Mouse (Mus musculus) hindbrain, postnatal 0 days (tissue): ENCODE data around the gene Rapgef3. TPM values are rescaled to one million over a fixed set of nuclear protein-coding genes. Genes with fewer than 3 reads are reported as not detected.

Source experiments
- ATAC-seq: fragments of 200-750 bp; cut with Nextera tagmentation; 2 replicates; pipeline ENCODE4 v1.8.0; 2017; ENCODE audit warnings: mild to moderate bottlenecking, moderate TSS enrichment, moderate library complexity
- DNase-seq: peaks from one replicate; pipeline ENCODE4 v3.0.0-alpha.2; 2015; ENCODE audit warnings: low spot score
- H3K27ac ChIP-seq: fragments of 300-500 bp; sonication (generic); 2 replicates; pipeline ENCODE4 v1.5.1; 2014; ENCODE audit warnings: mild to moderate bottlenecking
- H3K27me3 ChIP-seq: fragments of 300-500 bp; sonication (generic); 2 replicates; pipeline ENCODE4 v1.6.1; 2014; ENCODE audit warnings: low read length, mixed read lengths; ENCODE audit not compliant: insufficient read depth
- H3K36me3 ChIP-seq: fragments of 300-500 bp; sonication (generic); 2 replicates; pipeline ENCODE4 v1.6.1; 2014; ENCODE audit warnings: low read length, mixed read lengths; ENCODE audit not compliant: insufficient read depth
- H3K4me1 ChIP-seq: fragments of 300-500 bp; sonication (generic); 2 replicates; pipeline ENCODE4 v1.6.1; 2014; ENCODE audit warnings: antibody characterized with exemption, low read length, mixed read lengths; ENCODE audit not compliant: insufficient read depth
- H3K4me2 ChIP-seq: fragments of 300-500 bp; sonication (generic); 2 replicates; pipeline ENCODE4 v1.6.1; 2014; ENCODE audit warnings: low read depth, mild to moderate bottlenecking, low read length, moderate library complexity, mixed read lengths
- H3K4me3 ChIP-seq: fragments of 300-500 bp; sonication (generic); 2 replicates; pipeline ENCODE4 v1.5.1; 2014; ENCODE audit warnings: low read length
- H3K9ac ChIP-seq: fragments of 300-500 bp; sonication (generic); replicated peaks from 2 replicates; pipeline ENCODE4 v1.6.1; 2014; ENCODE audit warnings: mild to moderate bottlenecking, low read length, moderate library complexity, mixed read lengths
- H3K9me3 ChIP-seq: fragments of 300-500 bp; sonication (generic); 2 replicates; pipeline ENCODE4 v1.6.1; 2016; ENCODE audit warnings: low read length, mixed read lengths
- CTCF ChIP-seq: IDR thresholded peaks from 2 replicates; pipeline ENCODE4 v1.5.1; 2016; ENCODE audit warnings: antibody characterized with exemption, control low read depth, low read depth
- WGBS: fragments of 180-500 bp; shearing (Covaris S2); extraction: QIAGEN DNeasy Blood & Tissue Kit; methylation state at CpG from one replicate; pipeline ENCODE4 v1.1.7; 2014; 5-methylcytosine and 5-hydroxymethylcytosine counted together
- polyA plus RNA-seq: library from polyadenylated mRNA; unstranded; fragments of >200 nt; fragmentation: Nextera tagmentation; extraction: Ambion mirVana; gene quantifications from 2 replicates; pipeline ENCODE4 v1.2.1, GENCODE M21; 2015
- total RNA-seq: library from RNA; depleted of rRNA; stranded (reverse); fragments of >200 nt; gene quantifications from 2 replicates; pipeline ENCODE4 v1.2.3, GENCODE M21; 2014

The Rapgef3 gene
- total and polyA plus RNA-seq, 2 experiments from 2014 or later: 10.3 to 41.9 TPM

DNA sequence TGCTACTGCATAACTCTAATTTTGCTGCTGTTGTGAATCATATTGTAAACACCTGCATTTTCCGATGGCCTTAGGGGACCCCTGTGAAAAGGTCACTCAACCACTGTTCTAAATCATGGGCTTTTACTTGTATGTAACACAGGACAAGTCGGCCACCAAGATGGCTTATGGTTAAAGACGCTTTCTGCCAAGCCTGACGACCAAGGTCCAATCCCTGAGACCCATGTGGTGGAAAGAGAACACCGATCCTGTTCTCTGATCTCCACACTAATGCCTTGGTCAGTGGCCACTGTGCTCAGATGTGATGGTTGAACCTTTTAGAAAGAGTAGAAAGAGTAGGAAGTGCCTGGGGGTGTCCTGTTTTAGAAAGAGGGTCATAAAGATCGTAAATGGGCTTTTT is 9.1 kb upstream of the Rapgef3 start:
- TF ChIP-seq CTCF: no peak
- no peak overlapping the region for H3K9ac ChIP-seq
- no peaks in the 10 kb centered on the region for H3K9me3 ChIP-seq

DNA sequence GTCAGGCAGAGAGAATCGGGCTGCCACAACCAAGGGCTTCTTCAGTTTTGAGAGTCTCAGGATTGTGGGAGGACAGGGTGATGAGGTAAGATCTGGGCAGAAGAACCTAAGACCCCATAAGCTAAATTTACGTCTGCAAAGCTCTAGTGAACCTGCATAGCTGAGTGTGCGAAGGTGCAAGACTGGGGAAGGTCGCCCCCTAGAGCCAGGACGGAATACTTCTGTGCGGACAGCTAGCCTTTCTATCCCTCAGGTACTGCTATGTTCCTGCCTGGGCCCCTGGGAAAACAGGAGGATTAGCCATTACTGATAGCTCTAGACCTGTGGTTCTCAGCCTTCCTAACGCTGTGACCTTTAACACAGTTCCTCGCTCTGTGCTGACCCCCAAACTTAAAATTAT is 8.7 kb upstream of the Rapgef3 start:
- peak; percentile 81 for TF ChIP-seq CTCF
- H3K27ac ChIP-seq: no peak overlapping the region
- DNase-seq: peak; percentile 73
- 0 out of 2 replicates have a peak, but pooled peaks have one; percentile 57 for ATAC-seq
- H3K27me3 ChIP-seq: no peaks in the 10 kb centered on the region
- WGBS: 8% methylated on average over 8 of the region's 8 CpGs
- no peak overlapping the region for H3K9ac ChIP-seq
- H3K4me2 ChIP-seq: no peak overlapping the region
- H3K4me3 ChIP-seq: no peak overlapping the region
- no peaks in the 10 kb centered on the region for H3K9me3 ChIP-seq
- 0 out of 2 replicates have a peak, but pooled peaks cover 8% of the 10 kb centered on the region for H3K4me1 ChIP-seq
- no peaks in the 10 kb centered on the region for H3K36me3 ChIP-seq

More for the DNA sequence above, 9.1 kb upstream of the Rapgef3 start:
- DNase-seq: no peak
- 86% methylated on average over 6 of the region's 6 CpGs for WGBS
- Histone ChIP-seq H3K4me1 (0 out of 2 replicates have a peak, but pooled peaks cover 8% of the 10 kb centered on the region), H3K36me3 (no peaks in the 10 kb centered on the region), H3K27me3 (no peaks in the 10 kb centered on the region), H3K4me3 (no peak overlapping the region), H3K4me2 (no peak overlapping the region), H3K27ac (no peak overlapping the region)
- ATAC-seq: no peak

DNA sequence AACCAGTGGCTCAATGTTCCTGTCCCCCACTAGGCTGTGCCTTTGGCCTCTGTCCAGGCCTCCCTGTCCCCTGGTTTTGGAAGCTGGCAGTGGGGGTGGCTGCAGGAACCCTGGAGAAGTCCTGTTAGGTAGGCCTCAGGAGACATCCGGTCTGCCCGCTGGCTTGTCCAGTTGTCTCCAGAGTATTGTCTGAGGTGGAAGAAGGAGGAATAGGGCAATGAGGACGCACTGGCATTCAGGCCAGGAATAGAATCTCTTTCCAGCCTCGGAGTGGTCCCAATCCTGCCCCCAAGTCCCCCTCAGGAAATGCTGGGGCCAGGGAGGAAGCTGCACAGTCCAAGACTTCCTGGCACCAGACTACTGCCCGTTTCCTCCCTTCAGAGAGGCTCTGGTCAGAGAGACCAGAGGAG is 6.2 kb upstream of the Rapgef3 start:
- Histone ChIP-seq H3K4me2 (no peak overlapping the region), H3K27me3 (no peaks in the 10 kb centered on the region), H3K4me1 (no peaks in the 10 kb centered on the region), H3K4me3 (no peak overlapping the region), H3K9ac (no peak overlapping the region), H3K27ac (peak overlapping the region; percentile 26; the same call in 1 of the 2 replicates), H3K36me3 (no peaks in the 10 kb centered on the region), H3K9me3 (no peaks in the 10 kb centered on the region)
- 64% methylated on average over 5 of the region's 5 CpGs for WGBS
- DNase-seq (no peak), ATAC-seq (no peak)
- TF ChIP-seq CTCF: no peak

DNA sequence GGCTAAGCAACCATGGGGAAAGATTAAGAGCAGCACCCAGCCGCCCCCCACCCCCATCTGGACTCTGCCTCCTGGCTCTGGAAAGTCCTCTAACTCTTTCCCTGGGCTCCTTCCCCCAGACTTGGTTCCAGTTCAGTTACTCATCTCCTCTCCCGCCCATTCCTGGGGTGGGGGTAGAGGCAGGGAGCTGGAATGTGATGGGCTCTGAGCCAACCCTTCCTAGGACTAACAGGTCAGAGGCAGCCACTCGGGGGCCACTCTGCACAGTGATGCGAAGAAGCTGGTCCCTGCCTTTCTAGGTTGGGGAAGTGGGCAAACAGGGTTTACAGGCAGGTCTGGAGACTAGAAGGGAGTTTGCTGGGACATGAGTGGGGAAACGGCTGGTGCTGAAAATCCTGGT is 5.3 kb upstream of the Rapgef3 start:
- Histone ChIP-seq H3K4me1 (peaks cover 2% of the 10 kb centered on the region; the same call in 1 of the 2 replicates), H3K4me2 (no peak overlapping the region), H3K27me3 (no peaks in the 10 kb centered on the region), H3K4me3 (no peak overlapping the region), H3K9ac (no peak overlapping the region), H3K27ac (no peak overlapping the region), H3K9me3 (no peaks in the 10 kb centered on the region), H3K36me3 (no peaks in the 10 kb centered on the region)
- ATAC-seq: 0 out of 2 replicates have a peak, but pooled peaks have one; percentile 18
- no peak for DNase-seq
- 26% methylated on average over 5 of the region's 5 CpGs for WGBS
- TF ChIP-seq CTCF: no peak

DNA sequence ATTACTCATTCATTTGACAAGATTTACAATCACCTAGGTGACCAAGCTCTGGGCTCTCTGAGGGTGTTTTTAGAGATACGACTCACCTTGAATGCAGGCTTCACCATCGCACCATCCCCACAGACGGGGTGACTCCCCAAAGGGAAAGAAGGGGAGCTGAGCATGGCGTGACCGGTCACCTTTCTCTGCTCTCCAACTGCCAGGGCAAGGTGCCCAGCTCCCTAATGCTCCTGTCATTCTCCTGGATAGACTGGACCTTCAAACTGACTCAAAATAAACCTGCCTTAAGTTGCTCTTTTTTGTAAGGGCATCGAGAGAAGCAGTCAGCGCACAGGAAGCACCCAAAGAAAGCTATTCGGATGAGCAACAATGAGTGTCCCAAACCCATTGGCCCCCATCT is 2.5 kb upstream of the Rapgef3 start:
- 78% methylated on average over 8 of the region's 8 CpGs for WGBS
- no peak for TF ChIP-seq CTCF
- no peaks in the 10 kb centered on the region for H3K27me3 ChIP-seq

DNA sequence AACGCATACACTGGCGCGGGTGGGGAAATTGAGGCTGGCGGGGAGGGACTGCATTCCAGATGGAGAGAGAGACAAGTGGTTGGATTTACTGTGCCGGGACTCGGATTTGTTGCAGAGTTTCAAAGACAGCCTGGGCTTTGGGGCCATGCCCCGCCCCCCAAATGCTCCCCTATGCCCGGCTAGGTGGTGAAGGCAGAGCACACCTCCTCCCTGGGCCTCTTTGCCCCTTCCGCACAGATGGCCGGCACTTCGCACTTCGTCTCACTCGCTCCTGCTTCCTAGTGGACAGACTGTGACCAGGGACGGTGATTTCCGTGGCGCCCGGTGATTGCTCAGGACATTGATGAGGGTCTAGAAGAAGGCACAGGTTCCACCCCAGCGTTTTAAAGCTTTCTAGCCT is 420 bp upstream of the Rapgef3 start:
- TF ChIP-seq CTCF: peak; percentile 53
- Histone ChIP-seq H3K9me3 (no peaks in the 10 kb centered on the region), H3K9ac (peak overlapping the region; percentile 63), H3K27me3 (no peaks in the 10 kb centered on the region), H3K36me3 (no peaks in the 10 kb centered on the region), H3K27ac (peak overlapping the region; percentile 78), H3K4me1 (peaks cover 30% of the 10 kb centered on the region), H3K4me3 (peak overlapping the region; percentile 51), H3K4me2 (peak overlapping the region; percentile 95)
- ATAC-seq (peak; percentile 39; the same call in 1 of the 2 replicates), DNase-seq (peak; percentile 67)
- WGBS: 3% methylated on average over 18 of the region's 18 CpGs

More for the DNA sequence above, 2.5 kb upstream of the Rapgef3 start:
- Histone ChIP-seq H3K9me3 (no peaks in the 10 kb centered on the region), H3K9ac (no peak overlapping the region), H3K27ac (no peak overlapping the region), H3K4me3 (no peak overlapping the region), H3K36me3 (no peaks in the 10 kb centered on the region), H3K4me2 (no peak overlapping the region), H3K4me1 (peaks cover 20% of the 10 kb centered on the region)
- DNase-seq (no peak), ATAC-seq (no peak)

DNA sequence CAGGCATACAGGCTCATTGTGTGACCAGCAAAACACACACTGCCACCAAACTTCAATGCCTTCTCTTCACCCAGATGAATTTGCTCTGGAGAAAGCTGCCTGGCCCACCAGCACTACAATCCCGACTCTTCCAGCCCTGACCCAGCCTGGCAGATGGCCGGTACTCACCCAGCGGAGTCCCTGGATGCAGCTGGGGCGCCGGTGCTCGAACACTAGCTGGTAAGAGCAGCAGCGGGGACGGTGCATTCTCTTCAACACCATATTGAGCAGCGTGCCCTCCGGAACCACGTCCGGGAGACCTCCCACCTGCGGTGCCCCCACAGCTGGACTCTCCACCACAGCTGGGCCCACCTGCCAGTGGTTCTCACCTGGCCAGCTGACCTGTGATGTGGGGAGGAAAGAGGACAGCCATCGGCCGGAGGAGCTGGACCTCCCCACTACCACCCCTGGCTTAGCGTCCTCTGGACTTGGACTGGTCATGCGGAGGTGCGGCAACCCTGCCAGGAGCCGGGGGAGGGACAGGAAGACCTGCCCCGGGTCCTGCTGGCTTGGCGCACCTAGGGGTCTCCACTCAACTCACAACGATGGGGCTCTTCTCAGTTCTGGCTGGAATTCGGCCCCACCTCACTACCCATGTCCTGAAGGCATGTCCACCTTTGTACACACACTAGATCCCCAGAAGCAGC is 1.0 kb downstream of the Rapgef3 start:
- peak overlapping the region; percentile 51 for H3K4me3 ChIP-seq
- peaks cover 30% of the 10 kb centered on the region for H3K4me1 ChIP-seq
- peak overlapping the region; percentile 63 for H3K9ac ChIP-seq
- no peaks in the 10 kb centered on the region for H3K27me3 ChIP-seq
- ATAC-seq (peak; percentile 11; the same call in 1 of the 2 replicates), DNase-seq (no peak)
- 3% methylated on average over 23 of the region's 23 CpGs for WGBS
- no peaks in the 10 kb centered on the region for H3K36me3 ChIP-seq
- peak overlapping the region; percentile 78 for H3K27ac ChIP-seq
- H3K9me3 ChIP-seq: no peaks in the 10 kb centered on the region
- no peak for TF ChIP-seq CTCF
- peak overlapping the region; percentile 95 for H3K4me2 ChIP-seq
